Mouse (Mus musculus) lung, postnatal 36 days (tissue): ENCODE data around the gene Slc39a5.

ENCODE experiments used
- DNase-seq: peaks from one replicate; pipeline ENCODE4 v3.0.0; 2022; ENCODE audit warnings: mixed read lengths

Gene Slc39a5

GRCm38 (mm10) chr10:128409692-128410559 lies 8.9 kb upstream of the Slc39a5 start:
- DNase-seq = peak; percentile 99

GRCm38 (mm10) chr10:128408591-128409535 lies 7.8 kb upstream of the Slc39a5 start:
- DNase-seq = peak; percentile 11

GRCm38 (mm10) chr10:128403931-128404330 lies 2.9 kb upstream of the Slc39a5 start:
- DNase-seq = no peak

DNA sequence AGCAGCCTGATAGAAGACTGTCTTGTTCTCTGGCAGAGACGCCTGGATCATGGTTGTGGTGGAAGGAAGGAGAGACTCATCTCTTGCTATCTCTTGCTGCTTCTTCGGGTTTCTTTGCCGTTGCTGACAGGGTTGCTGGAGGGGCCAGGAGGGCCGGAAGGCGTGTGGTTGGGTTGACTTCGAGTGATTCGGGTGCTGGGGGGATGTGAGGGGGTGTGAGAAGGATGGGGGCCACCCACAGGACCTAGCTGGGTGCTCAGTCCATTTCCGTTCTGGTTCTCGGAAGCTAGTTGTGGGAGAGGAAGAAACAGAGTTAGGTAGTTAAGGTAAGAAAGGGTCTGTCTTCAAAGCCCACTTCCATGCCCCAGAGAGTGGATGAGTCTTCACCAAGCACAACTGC lies 609 bp upstream of the Slc39a5 start:
- DNase-seq = no peak

DNA sequence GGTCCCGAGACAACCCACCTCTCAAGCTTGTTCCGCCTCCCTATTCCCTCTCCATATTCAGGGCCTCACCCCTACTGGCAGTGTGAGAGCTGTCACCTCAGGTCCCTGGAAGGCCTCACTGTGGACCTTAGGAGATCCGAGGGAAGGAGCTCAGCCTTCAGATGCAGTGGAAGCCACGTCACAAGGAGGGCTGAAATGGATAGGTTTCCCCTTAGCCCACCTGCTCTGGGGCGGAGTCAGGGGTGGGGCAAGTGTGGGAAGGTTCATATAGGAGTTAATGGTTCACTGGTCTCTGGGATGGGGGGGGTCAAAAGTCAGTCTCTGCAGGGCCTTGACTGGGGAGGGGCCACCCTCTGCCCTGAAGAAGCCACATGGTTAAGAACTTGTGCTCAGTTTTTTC lies 691 bp downstream of the Slc39a5 start:
- no peak for DNase-seq

- DNase-seq = peak; percentile 10
Observed at GRCm38 (mm10) chr10:128397466-128397865, 3.6 kb downstream of the Slc39a5 start.

DNA sequence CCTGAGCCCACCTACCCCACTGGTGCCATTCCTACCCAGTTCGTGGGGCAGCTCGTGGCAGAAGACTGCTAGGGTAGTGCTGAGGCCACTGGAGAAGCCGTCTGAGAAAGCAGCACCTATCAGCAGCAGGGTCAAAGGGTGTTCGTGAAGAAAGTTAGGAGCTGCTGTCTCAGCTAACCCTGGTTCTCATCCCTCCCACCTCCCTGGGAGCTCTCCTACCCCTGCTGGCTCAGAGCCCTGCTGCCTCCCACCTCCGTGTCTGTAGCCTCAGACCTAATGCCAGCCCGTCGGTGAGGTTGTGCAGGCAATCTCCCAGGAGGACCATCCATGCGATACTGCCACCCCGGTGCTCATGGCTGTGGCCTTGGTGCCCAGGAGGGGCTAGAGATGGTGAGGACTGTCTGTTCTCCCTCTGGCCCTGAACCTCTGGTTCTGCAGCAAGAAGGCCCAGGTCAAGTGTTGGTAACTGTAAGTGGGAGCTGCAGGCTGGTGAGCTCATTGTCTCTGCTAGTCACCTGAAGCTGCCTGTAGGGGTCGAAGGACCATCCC lies 4.2 kb downstream of the Slc39a5 start:
- DNase-seq = no peak

DNA sequence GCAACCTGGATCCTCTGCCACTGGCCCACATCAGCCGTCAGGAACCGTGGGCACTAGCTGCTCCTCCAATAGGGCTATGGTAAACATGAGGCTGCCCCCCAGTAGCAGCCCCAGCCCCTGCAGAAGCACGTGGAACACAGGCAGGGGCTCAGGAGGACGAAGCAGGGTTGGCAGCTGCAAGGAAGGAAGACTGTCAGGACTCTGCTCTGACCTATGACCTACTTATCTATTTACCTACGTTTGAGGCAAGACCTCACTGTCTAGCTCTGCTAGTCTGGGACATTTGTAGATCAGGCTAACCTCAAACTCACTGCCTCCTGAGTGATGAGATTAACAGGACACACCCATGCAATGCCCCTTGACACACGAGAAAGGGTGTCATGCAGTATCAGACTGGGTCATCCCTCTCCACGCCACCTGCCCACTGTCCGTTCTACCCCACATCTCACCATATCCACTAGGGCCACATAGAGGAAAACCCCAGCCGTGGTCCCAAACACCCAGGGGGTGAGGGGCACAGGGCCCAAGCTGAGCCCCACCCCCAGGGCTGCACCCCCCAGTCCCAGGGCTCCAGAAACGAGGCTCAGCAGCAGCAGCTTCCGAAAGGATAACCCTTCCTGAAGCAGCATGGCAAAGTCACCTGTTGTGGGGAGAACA lies 4.9 kb downstream of the Slc39a5 start:
- DNase-seq = no peak

- no peak for DNase-seq
Observed at GRCm38 (mm10) chr10:128391850-128392249, 9.2 kb downstream of the Slc39a5 start.

DNA sequence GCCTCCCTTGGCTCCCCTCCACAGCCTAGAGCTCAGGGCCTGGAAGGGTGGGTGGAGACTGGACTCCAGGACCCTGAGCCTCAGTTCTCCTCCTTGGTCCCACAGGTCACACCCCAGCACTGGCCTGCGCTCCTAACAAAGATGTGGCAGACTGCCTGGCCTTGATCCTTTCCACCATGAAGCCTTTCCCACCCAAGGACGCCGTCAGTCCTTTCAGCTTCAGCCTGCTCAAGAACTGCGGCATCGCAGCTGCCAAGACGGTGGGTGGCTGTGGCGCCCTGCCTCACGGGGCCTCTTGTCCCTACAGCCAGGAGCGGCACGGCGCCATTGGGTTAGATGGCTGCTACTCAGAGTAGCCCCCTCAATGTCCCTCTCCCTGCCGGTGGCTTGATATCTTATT lies 10.7 kb downstream of the Slc39a5 start:
- no peak for DNase-seq

- no peak for DNase-seq
Observed at GRCm38 (mm10) chr10:128389570-128389969, 11.5 kb downstream of the Slc39a5 start.

DNA sequence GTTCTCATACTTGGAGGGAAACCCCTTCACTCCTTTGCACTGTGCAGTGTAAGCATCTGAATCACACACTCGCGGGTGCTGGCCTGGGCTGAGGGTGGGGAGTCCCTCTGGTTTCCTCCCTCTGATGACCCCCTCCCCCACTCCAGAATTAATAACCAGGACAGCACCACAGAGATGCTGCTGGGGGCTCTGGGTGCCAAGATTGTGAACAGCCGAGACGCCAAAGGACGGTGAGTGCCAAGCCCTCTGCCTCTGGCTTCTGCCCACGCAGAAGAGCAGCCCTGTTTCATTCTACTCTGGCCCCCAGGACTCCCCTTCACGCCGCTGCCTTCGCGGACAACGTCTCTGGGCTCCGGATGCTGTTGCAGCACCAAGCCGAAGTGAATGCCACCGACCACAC lies 12.1 kb downstream of the Slc39a5 start:
- no peak for DNase-seq

DNA sequence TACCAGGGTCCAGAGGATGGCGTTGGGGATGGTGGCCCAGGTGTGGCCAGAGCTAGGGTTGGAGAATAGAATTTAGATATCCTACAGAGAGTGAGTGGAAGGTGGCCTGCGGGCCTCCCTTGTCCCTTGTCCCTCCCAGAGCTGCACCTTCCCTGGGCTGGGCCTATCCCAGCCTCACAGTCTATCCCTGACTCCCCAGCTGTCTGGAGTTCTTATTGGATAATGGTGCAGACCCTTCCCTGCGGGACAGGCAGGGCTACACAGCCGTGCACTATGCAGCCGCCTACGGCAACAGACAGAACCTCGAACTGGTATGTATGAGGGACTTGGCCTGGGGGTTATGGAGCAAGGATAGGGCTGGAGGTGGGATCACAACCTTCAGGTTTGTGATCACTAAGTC lies 15.1 kb downstream of the Slc39a5 start:
- DNase-seq = no peak

DNA sequence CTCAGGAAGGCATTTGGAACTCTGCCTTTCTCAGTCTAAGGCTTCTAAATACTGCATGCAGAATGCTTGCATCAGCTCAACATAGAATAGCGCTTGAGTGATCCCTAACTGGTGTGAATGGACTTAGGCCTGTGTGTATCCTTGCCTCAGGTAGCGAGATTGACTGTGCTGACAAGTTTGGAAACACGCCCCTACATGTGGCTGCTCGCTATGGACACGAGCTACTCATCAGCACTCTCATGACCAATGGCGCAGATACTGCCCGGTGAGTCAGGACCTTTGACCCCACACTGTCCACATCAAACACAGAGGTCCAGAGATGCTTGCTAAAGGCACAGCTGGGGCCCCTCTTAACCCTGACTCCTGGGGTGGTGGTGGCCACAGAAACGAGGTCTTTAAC lies 18.5 kb downstream of the Slc39a5 start:
- no peak for DNase-seq

DNA sequence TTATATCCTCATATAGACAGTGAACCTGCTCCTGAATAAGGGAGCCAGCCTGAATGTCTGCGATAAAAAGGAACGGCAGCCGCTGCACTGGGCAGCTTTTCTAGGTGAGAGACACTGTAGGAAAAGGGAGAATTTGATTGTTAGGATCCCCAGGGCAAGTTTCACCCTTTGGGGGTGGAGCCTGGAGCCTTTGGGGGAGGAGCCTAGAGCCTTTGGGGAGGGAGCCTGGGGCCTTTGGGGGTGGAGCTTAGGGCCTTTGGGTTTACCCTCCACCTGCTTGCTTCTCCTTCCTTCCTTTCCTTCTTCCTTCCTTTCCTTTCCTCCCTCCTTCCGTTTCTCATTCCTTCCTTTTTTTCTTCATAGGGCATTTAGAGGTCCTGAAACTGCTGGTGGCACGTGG lies 20.5 kb downstream of the Slc39a5 start:
- no peak for DNase-seq

GRCm38 (mm10) chr10:128379260-128379659 lies 21.8 kb downstream of the Slc39a5 start:
- DNase-seq = no peak

- no peak for DNase-seq
Observed at GRCm38 (mm10) chr10:128378462-128378861, 22.6 kb downstream of the Slc39a5 start.

DNA sequence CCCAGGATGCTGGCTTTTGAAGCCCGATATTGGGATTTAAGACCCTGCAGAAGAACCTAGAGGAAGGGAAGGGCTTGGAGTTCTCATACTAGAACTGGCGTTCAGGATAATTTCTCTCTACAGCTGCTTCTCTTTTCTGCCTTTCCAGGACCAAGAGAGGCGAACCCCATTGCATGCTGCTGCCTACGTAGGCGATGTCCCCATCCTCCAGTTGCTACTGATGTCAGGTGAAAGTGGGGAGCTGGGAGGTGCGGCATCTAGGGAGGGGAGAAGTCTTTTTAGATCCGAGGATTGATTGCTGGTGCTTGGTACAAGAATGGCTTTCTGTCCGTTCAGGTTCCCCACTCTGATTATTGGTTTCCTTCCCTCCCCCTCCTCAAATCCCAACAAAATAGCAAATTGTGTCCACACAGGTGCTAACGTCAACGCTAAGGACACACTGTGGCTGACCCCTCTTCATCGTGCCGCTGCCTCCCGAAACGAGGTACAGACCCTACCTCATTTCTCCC lies 23.0 kb downstream of the Slc39a5 start:
- no peak for DNase-seq

DNA sequence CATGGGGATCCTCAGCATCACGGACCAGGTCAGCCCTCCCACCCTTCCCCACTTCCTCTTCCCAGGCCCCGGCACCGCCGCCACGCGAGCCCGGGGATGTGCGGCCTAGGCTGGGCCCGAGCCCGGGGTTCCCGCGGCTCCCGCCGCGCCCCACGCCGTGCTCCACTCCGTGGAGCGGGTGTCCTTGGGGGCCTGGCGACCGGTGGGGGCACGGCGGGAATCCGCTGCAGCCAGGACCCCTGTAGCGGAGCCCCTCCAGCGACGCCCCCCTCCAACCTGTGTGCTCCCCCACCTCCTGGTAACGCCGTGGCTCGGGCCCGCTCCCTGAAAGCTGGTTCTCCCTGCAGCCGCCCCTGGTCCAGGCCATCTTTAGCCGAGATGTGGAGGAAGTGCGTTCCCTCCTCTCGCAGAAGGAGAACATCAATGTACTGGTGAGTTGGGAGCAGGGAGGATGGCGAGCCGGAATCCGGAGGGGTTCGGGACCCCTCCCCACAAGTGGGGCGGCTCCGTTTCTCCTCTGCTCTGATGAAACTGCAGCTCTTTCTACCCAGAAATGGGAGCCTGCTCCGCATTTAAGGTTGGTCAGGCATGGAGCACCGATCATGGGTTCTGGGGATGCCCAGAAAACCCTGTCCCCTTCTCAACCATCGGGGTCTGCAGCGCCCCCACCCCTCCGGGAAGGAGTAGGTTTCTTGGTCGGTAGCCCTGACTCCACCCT lies 23.6 kb downstream of the Slc39a5 start:
- peak; percentile 26 for DNase-seq

GRCm38 (mm10) chr10:128376455-128377211 lies 24.4 kb downstream of the Slc39a5 start, which contains the start of gene Ankrd52:
Gene Ankrd52, plus strand, starts transcription at chr10:128377115.
- peak; percentile 84 for DNase-seq

DNA sequence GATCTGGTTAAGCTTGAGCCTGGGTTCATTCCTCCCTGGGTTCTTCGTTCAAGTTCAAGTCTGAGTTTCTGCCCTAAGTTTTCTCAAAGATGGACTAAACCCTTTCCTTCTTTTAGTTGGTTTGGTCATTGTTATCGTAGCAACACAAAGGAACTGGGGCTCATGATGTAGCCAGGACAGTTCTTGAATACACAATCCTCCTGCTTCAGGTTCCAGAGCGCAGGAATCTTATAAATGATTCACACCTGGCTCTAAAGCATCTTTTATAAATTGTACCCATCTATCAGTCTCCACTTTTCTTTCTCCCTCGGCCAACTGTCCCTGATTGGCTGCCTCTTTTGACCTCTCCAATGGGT lies 25.0 kb downstream of the Slc39a5 start:
- no peak for DNase-seq
